Mouse (Mus musculus) hindbrain, embryonic 11.5 days (tissue): ENCODE measurements at regions not wholly inside any gene's neighbourhood (a gene's known extent, or its start where the extent isn't known, plus 50 kb on each side); places are given as distances from the start of the nearest gene placed in this dataset.
A peak's percentile ranks its signal among the peaks of the same experiment; 100 is the strongest.

ENCODE experiments used
- ATAC-seq: fragments of 200-750 bp; cut with Nextera tagmentation; 2 replicates; pipeline ENCODE4 v1.8.0; 2017; ENCODE audit warnings: mild to moderate bottlenecking, moderate TSS enrichment, moderate library complexity; ENCODE audit not compliant: low FRiP score
- DNase-seq: peaks from one replicate; pipeline ENCODE4 v3.0.0-alpha.2; 2015; ENCODE audit warnings: low spot score
- H3K27ac ChIP-seq: fragments of 300-500 bp; sonication (generic); 2 replicates; pipeline ENCODE4 v1.5.1; 2014; ENCODE audit warnings: mild to moderate bottlenecking, low read depth, low read length
- H3K27me3 ChIP-seq: fragments of 300-500 bp; sonication (generic); 2 replicates; pipeline ENCODE4 v1.6.1; 2014; ENCODE audit warnings: mild to moderate bottlenecking, low read length, moderate library complexity, mixed read lengths; ENCODE audit not compliant: control insufficient read depth, insufficient read depth
- H3K36me3 ChIP-seq: fragments of 300-500 bp; sonication (generic); 2 replicates; pipeline ENCODE4 v1.6.1; 2014; ENCODE audit warnings: mild to moderate bottlenecking, low read length, moderate library complexity, mixed read lengths; ENCODE audit not compliant: control insufficient read depth, insufficient read depth
- H3K4me1 ChIP-seq: fragments of 300-500 bp; sonication (generic); replicated peaks from 2 replicates; pipeline ENCODE4 v1.6.1; 2014; ENCODE audit warnings: low read length, mixed read lengths; ENCODE audit not compliant: control insufficient read depth, insufficient read depth
- H3K4me2 ChIP-seq: fragments of 300-500 bp; sonication (generic); replicated peaks from 2 replicates; pipeline ENCODE4 v1.6.1; 2014; ENCODE audit warnings: mild to moderate bottlenecking, low read depth, low read length
- H3K4me3 ChIP-seq: fragments of 300-500 bp; sonication (generic); 2 replicates; pipeline ENCODE4 v1.5.1; 2014; ENCODE audit warnings: low read depth, low read length
- H3K9ac ChIP-seq: fragments of 300-500 bp; sonication (generic); 2 replicates; pipeline ENCODE4 v1.6.1; 2014; ENCODE audit warnings: low read depth, low read length
- H3K9me3 ChIP-seq: fragments of 300-500 bp; sonication (generic); 2 replicates; pipeline ENCODE4 v1.6.1; 2016; ENCODE audit warnings: low read length; ENCODE audit not compliant: control insufficient read depth
- WGBS: fragments of 180-500 bp; shearing (Covaris S2); extraction: QIAGEN DNeasy Blood & Tissue Kit; methylation state at CpG from one replicate; pipeline ENCODE4 v1.1.7; 2014; 5-methylcytosine and 5-hydroxymethylcytosine counted together

DNA sequence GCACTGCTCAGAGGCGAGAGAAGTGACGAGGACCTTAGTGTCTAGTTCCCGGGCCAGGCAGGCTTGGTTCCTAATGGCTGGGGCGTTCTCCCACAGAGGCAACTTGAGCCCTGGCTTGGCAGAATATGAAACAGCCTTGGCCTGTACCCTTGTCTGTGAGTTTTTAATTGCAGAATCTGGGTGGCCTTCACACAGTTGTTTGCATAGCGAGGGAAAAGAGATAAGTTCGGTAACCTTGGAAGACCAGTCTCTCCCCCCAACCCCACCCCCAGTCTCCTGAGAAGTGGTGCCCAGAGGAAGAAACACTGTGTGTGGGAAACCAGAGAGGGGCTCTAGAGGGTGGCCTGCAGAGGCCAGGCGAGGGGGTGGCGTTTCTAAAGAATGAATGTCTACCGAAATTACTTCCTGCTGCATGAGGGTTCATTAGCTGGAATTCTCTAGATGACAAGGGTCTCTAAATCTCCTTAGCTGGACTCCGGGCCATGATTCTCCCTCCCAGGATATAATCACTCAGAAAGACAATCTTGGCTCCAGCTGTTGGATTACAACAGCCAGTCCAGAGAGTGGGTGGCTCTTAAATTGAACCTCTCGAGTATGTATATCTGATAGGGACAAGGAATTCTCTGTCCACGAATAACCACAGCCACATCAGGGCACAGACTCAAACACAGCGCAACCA lies 142.8 kb downstream of the Gm10260 start:
- H3K27ac ChIP-seq: no peak overlapping the region
- ATAC-seq (no peak), DNase-seq (no peak)
- H3K36me3 ChIP-seq: no peaks in the 10 kb centered on the region
- no peak overlapping the region for H3K4me3 ChIP-seq
- H3K4me1 ChIP-seq: no peaks in the 10 kb centered on the region
- 75% methylated on average over 13 of the region's 13 CpGs for whole genome bisulfite sequencing
- no peak overlapping the region for H3K4me2 ChIP-seq
- H3K27me3 ChIP-seq: no peaks in the 10 kb centered on the region
- H3K9ac ChIP-seq: no peak overlapping the region
- H3K9me3 ChIP-seq: no peaks in the 10 kb centered on the region

DNA sequence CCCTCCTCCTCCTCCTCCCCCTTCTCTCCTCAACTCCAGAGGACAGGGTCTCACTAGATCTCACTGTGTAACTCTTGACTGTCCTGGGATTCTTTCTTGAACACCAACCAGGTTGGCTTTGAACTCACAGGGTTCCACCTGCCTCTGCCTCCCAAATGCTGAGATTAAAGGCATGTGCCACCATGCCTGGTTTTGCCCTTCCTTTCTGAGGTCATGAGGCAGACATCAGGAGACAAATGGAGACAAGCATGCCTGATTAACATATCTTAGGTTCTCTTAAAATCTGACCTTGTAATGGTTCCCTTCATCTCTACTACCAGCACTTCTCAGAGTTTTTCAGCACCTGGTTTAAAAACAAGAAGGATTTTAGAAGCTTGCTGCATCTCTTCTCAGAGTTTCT lies 143.5 kb downstream of the Gm10260 start:
- Histone ChIP-seq H3K9me3 (no peaks in the 10 kb centered on the region), H3K27me3 (no peaks in the 10 kb centered on the region), H3K9ac (no peak overlapping the region), H3K36me3 (no peaks in the 10 kb centered on the region), H3K4me3 (no peak overlapping the region), H3K4me2 (no peak overlapping the region), H3K27ac (no peak overlapping the region), H3K4me1 (no peaks in the 10 kb centered on the region)
- DNase-seq (no peak), ATAC-seq (no peak)

GRCm38 (mm10) chr13:97607221-97607723 lies 153.2 kb downstream of the Gm10260 start:
- Histone ChIP-seq H3K27ac (no peak overlapping the region), H3K9me3 (no peaks in the 10 kb centered on the region), H3K4me3 (no peak overlapping the region), H3K9ac (no peak overlapping the region), H3K4me1 (no peaks in the 10 kb centered on the region), H3K36me3 (no peaks in the 10 kb centered on the region), H3K27me3 (no peaks in the 10 kb centered on the region), H3K4me2 (no peak overlapping the region)
- ATAC-seq (no peak), DNase-seq (peak; percentile 67)
- 31% methylated on average over 11 of the region's 11 CpGs for WGBS

- WGBS: 91% methylated on average over 3 of the region's 3 CpGs
- Histone ChIP-seq H3K4me3 (no peak overlapping the region), H3K4me2 (no peak overlapping the region), H3K9me3 (no peaks in the 10 kb centered on the region), H3K27me3 (no peaks in the 10 kb centered on the region), H3K27ac (no peak overlapping the region), H3K4me1 (no peaks in the 10 kb centered on the region), H3K36me3 (no peaks in the 10 kb centered on the region), H3K9ac (no peak overlapping the region)
- DNase-seq (no peak), ATAC-seq (no peak)
Observed at GRCm38 (mm10) chr13:97604451-97604850, 156.0 kb downstream of the Gm10260 start.

DNA sequence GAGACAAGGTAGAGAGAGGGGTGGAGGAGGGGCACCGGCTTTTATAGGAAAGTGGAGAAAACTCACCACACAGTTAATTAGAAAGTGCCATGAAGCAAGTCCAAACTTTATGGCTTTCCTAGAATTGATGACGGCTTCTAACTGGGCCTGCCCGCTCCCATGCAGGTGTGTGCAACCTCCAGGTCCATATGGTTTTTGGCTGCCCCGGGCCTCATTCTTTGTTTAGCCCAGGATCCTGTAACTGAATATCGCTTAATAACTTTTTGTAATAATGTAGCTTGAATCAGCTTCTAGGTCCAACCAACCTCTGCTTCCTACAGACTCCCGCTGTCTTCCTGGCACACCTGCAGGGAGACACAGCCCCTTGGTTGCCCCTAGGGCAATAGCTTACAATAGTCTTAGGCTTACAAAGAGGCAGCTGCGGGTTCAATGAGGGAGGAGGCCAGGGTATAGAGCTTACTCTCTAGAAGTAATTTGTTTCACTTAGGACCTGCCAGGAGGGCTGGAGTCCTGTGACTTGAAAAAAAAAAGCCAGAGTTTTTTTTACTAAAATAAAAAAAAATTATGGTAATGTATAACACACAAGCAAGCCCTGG lies 159.2 kb downstream of the Gm10260 start:
- H3K9me3 ChIP-seq: no peaks in the 10 kb centered on the region
- WGBS: 71% methylated on average over 7 of the region's 7 CpGs
- no peak overlapping the region for H3K9ac ChIP-seq
- H3K4me2 ChIP-seq: no peak overlapping the region
- no peak for DNase-seq
- H3K4me1 ChIP-seq: no peaks in the 10 kb centered on the region
- H3K36me3 ChIP-seq: no peaks in the 10 kb centered on the region
- no peak for ATAC-seq
- no peaks in the 10 kb centered on the region for H3K27me3 ChIP-seq
- H3K4me3 ChIP-seq: no peak overlapping the region
- no peak overlapping the region for H3K27ac ChIP-seq

DNA sequence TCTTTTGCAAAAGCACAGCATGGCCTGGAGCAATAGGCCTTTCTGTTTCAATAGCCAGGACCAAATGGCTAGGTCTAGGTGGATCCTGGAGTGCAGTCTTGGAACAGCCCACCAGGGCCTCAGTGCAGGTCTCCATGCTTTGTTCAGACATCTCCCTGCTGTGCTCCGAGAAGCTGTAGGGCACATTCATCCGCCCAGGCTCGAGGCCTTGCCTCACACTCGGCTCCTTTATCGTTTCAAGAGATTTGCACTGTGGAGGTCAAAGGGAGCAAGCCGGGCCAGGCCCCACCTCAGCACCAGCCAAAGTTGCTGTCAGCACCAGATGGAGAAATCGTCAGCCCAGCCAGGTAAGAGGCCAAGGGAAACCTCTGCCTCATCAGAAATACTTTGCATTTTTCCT lies 160.3 kb downstream of the Gm10260 start:
- H3K36me3 ChIP-seq: no peaks in the 10 kb centered on the region
- no peaks in the 10 kb centered on the region for H3K9me3 ChIP-seq
- ATAC-seq (no peak), DNase-seq (no peak)
- no peaks in the 10 kb centered on the region for H3K27me3 ChIP-seq
- H3K4me1 ChIP-seq: no peaks in the 10 kb centered on the region
- H3K27ac ChIP-seq: no peak overlapping the region
- no peak overlapping the region for H3K9ac ChIP-seq
- H3K4me2 ChIP-seq: no peak overlapping the region
- H3K4me3 ChIP-seq: no peak overlapping the region
- WGBS: 68% methylated on average over 7 of the region's 7 CpGs

GRCm38 (mm10) chr13:97598507-97599431 lies 161.7 kb downstream of the Gm10260 start:
- Histone ChIP-seq H3K9ac (no peak overlapping the region), H3K36me3 (no peaks in the 10 kb centered on the region), H3K27ac (no peak overlapping the region), H3K4me3 (no peak overlapping the region), H3K27me3 (no peaks in the 10 kb centered on the region), H3K4me1 (no peaks in the 10 kb centered on the region), H3K9me3 (no peaks in the 10 kb centered on the region), H3K4me2 (no peak overlapping the region)
- no peak for DNase-seq
- 81% methylated on average over 15 of the region's 15 CpGs for WGBS
- no peak for ATAC-seq

GRCm38 (mm10) chr13:97594851-97595250 lies 165.6 kb downstream of the Gm10260 start:
- Histone ChIP-seq H3K27ac (no peak overlapping the region), H3K4me1 (no peaks in the 10 kb centered on the region), H3K9me3 (no peaks in the 10 kb centered on the region), H3K4me3 (no peak overlapping the region), H3K9ac (no peak overlapping the region), H3K36me3 (no peaks in the 10 kb centered on the region), H3K27me3 (no peaks in the 10 kb centered on the region), H3K4me2 (no peak overlapping the region)
- DNase-seq: no peak
- 90% methylated on average over 4 of the region's 4 CpGs for WGBS
- ATAC-seq: no peak
